Mouse (Mus musculus) telencephalon, adult 2 months (tissue): ENCODE measurements at regions not wholly inside any gene's neighbourhood (a gene's known extent, or its start where the extent isn't known, plus 50 kb on each side); places are given as distances from the start of the nearest gene placed in this dataset.

Source experiments
- DNase-seq: peaks from one replicate; pipeline ENCODE4 v3.0.0-alpha.2; 2011; ENCODE audit warnings: low read depth, low spot score

GRCm38 (mm10) chr4:39292348-39292845 is 157.7 kb upstream of the 1700009N14Rik start:
- DNase-seq = peak; percentile 65

- DNase-seq = no peak
Observed at GRCm38 (mm10) chr4:39310131-39310530, 140.0 kb upstream of the 1700009N14Rik start.

- no peak for DNase-seq
Observed at GRCm38 (mm10) chr4:39344401-39345138, 105.5 kb upstream of the 1700009N14Rik start.

DNA sequence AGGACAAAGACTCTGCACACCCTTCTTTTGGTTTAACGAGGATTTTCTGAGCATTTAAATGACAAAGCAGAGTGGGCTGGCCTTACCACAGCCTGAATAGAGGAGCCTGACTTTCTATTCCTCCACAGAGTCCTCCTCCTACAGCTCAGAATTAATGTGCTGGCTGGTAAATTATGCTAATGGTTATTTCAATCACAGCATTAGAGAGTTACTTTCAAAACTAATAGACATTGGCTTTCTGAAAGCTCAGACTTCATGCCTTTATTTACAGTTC is 105.0 kb upstream of the 1700009N14Rik start:
- no peak for DNase-seq

DNA sequence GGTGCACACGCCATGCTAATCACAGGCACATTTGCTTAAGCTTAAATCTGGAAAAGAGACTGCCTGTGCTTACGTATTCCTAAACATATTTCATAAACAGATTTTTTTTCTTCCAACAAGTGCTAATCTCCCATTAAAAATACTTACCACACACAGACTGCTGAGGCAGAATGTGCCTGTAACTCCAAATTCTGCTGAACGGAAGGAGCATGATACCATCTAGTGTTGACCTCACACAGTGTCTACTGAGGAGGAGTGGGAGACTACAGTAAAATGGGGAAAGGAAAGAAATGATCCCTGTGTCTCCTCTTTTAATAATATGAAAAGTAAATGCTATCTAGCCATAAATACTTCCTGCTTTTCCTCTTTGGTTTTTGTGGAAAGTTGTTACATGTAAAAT is 81.9 kb upstream of the 1700009N14Rik start:
- DNase-seq = no peak

DNA sequence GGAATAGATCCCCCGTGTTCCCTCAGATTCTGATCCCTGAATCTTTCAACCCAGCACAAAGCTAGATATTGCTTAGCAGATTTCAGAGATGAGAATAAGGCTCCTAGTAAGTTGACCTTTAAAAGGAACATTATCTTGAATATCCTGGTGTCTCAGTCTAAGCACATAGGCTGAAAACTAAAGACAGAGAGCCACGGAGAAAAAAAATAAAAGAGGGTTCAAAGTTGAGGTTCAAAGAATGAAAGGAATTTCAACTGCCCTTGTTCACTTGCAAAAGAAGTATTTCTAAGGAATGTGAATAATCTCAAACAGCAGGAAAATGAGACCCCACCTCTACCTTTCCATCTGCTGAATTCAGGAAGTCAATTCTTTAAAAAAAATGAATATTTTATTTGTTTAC is 69.3 kb upstream of the 1700009N14Rik start:
- DNase-seq = no peak

GRCm38 (mm10) chr4:39398226-39398625 is 51.9 kb upstream of the 1700009N14Rik start:
- DNase-seq = peak; percentile 27
